Mouse (Mus musculus) C2C12 (cell line): Measurements from ENCODE around the gene Dnm1l.

ENCODE experiments used
- CEBPB ChIP-seq: IDR thresholded peaks from one replicate; pipeline ENCODE4 v1.6.1; 2011; ENCODE audit warnings: low read depth, mild to moderate bottlenecking, control low read depth, moderate library complexity
- CTCF ChIP-seq: IDR thresholded peaks from one replicate; pipeline ENCODE4 v1.5.1; 2011; ENCODE audit not compliant: control insufficient read depth, insufficient read depth, insufficient read length
- FOSL1 ChIP-seq: IDR thresholded peaks from one replicate; pipeline ENCODE4 v1.8.0; 2011; ENCODE audit warnings: mild to moderate bottlenecking, low read length; ENCODE audit not compliant: poor library complexity, insufficient read depth, severe bottlenecking
- MAX ChIP-seq: IDR thresholded peaks from one replicate; pipeline ENCODE4 v1.6.1; 2011; ENCODE audit warnings: mild to moderate bottlenecking, control low read depth

GRCm38 (mm10) chr16:16303888-16304287 lies 54.9 kb downstream of the Dnm1l start:
- TF ChIP-seq CTCF (no peak), FOSL1 (no peak), MAX (no peak), CEBPB (no peak)
